8 mouse cellular contexts compared by ENCODE assay signal in genomic region chr4:105109990-105110683, GRCm38 (mm10). TPM values are rescaled to one million over a fixed set of nuclear protein-coding genes. Genes with fewer than 3 reads are reported as not detected.
DNase-seq lines count a peak whose midpoint lies in the region; ATAC-seq lines count a peak whose summit lies in the region.

No protein-coding gene starts in this region.

- H3K9ac ChIP-seq in hindbrain, embryonic 13.5 days: peak overlapping the region; percentile 92
- peak overlapping the region; percentile 78 for H3K9ac ChIP-seq in limb, embryonic 13.5 days
- peak overlapping the region; percentile 88 for H3K9ac ChIP-seq in neural tube, embryonic 14.5 days (replicated peaks; ENCODE audit: low read depth, low read length)

- 2% methylated on average over 24 of the region's 24 CpGs for WGBS in hindbrain, embryonic 13.5 days
- 3% methylated on average over 24 of the region's 24 CpGs for WGBS in limb, embryonic 13.5 days
- 3% methylated on average over 24 of the region's 24 CpGs for WGBS in neural tube, embryonic 14.5 days

- H3K9me3 ChIP-seq in hindbrain, embryonic 13.5 days: no peaks in the 10 kb centered on the region
- H3K9me3 ChIP-seq in limb, embryonic 13.5 days: no peaks in the 10 kb centered on the region
- H3K9me3 ChIP-seq in neural tube, embryonic 14.5 days (ENCODE audit: control insufficient read depth, low read length): no peaks in the 10 kb centered on the region

- peak; percentile 47 for DNase-seq in embryo, embryonic 11 days
- DNase-seq in embryo, embryonic 9.5 days (ENCODE audit: extremely low spot score): no peak
- peak; percentile 13 for DNase-seq in urinary bladder, postnatal 25 days (ENCODE audit: low spot score)
- no peak for DNase-seq in urinary bladder, postnatal 36 days (ENCODE audit: low spot score in 2 of 2)
- DNase-seq in adrenal gland, postnatal 10 days: no peak

- peaks cover 27% of the 10 kb centered on the region for H3K4me1 ChIP-seq in hindbrain, embryonic 13.5 days (replicated peaks)
- peaks cover 15% of the 10 kb centered on the region for H3K4me1 ChIP-seq in limb, embryonic 13.5 days
- H3K4me1 ChIP-seq in neural tube, embryonic 14.5 days (ENCODE audit: control insufficient read depth, insufficient read depth, low read length): peaks cover 10% of the 10 kb centered on the region; the same call in 1 of the 2 replicates

- no peaks in the 10 kb centered on the region for H3K36me3 ChIP-seq in hindbrain, embryonic 13.5 days
- no peaks in the 10 kb centered on the region for H3K36me3 ChIP-seq in limb, embryonic 13.5 days
- H3K36me3 ChIP-seq in neural tube, embryonic 14.5 days (ENCODE audit: control insufficient read depth, insufficient read depth, low read length): no peaks in the 10 kb centered on the region

- H3K27me3 ChIP-seq in hindbrain, embryonic 13.5 days: no peaks in the 10 kb centered on the region
- H3K27me3 ChIP-seq in limb, embryonic 13.5 days: peaks cover 19% of the 10 kb centered on the region
- H3K27me3 ChIP-seq in neural tube, embryonic 14.5 days (ENCODE audit: control insufficient read depth, insufficient read depth, low read length): no peaks in the 10 kb centered on the region

- peak; percentile 83 for ATAC-seq in hindbrain, embryonic 13.5 days (ENCODE audit: low FRiP score)
- peak; percentile 41; the same call in 1 of the 2 replicates for ATAC-seq in limb, embryonic 13.5 days (ENCODE audit: low FRiP score, low read depth)
- peak; percentile 76 for ATAC-seq in neural tube, embryonic 14.5 days (ENCODE audit: low read depth)

- peak overlapping the region; percentile 94 for H3K27ac ChIP-seq in hindbrain, embryonic 13.5 days
- H3K27ac ChIP-seq in limb, embryonic 13.5 days: no peak overlapping the region
- peak overlapping the region; percentile 83 for H3K27ac ChIP-seq in neural tube, embryonic 14.5 days (ENCODE audit: low read depth, low read length)

- peak overlapping the region; percentile 84 for H3K4me2 ChIP-seq in hindbrain, embryonic 13.5 days
- peak overlapping the region; percentile 86 for H3K4me2 ChIP-seq in limb, embryonic 13.5 days (replicated peaks)
- peak overlapping the region; percentile 80 for H3K4me2 ChIP-seq in neural tube, embryonic 14.5 days (ENCODE audit: low read depth, low read length)

- peak overlapping the region; percentile 79 for H3K4me3 ChIP-seq in hindbrain, embryonic 13.5 days
- peak overlapping the region; percentile 66 for H3K4me3 ChIP-seq in limb, embryonic 13.5 days
- H3K4me3 ChIP-seq in neural tube, embryonic 14.5 days (ENCODE audit: low read depth, low read length): peak overlapping the region; percentile 66

RNA-seq across cellular contexts. Expression of gene Prkaa2, which starts 0.4 kb away (rescaled TPM):
- polyA plus RNA-seq in hindbrain, embryonic 13.5 days (2015; fragmentation: Nextera tagmentation; extraction: Ambion mirVana): 11.5 and 11.9 TPM in 2 replicates
- 0.92 and 1.1 TPM in 2 replicates for polyA plus RNA-seq in limb, embryonic 13.5 days (2015; fragmentation: Nextera tagmentation; extraction: Ambion mirVana)
- 15.6 and 16.2 TPM in 2 replicates for polyA plus RNA-seq in neural tube, embryonic 14.5 days (2014; fragmentation: Nextera tagmentation; extraction: Ambion mirVana)
- total RNA-seq in adrenal gland, postnatal 10 days (2021): 10 to 100 TPM in 1 of 2 experiments, 1 to 10 TPM in 1; 7.6 to 12.7 TPM

RNA-seq across cellular contexts. Expression of gene Plpp3, which starts 47.0 kb away (rescaled TPM):
- polyA plus RNA-seq in hindbrain, embryonic 13.5 days (2015; fragmentation: Nextera tagmentation; extraction: Ambion mirVana): 79.0 and 81.9 TPM in 2 replicates
- 143 and 158 TPM in 2 replicates for polyA plus RNA-seq in limb, embryonic 13.5 days (2015; fragmentation: Nextera tagmentation; extraction: Ambion mirVana)
- polyA plus RNA-seq in neural tube, embryonic 14.5 days (2014; fragmentation: Nextera tagmentation; extraction: Ambion mirVana): 58.5 and 67.0 TPM in 2 replicates
- total RNA-seq in adrenal gland, postnatal 10 days (2021): 100 to 1,000 TPM; 157 to 169 TPM

Comparison
In these comparisons a context has a peak if more than half of its experiments do, and no peak if none do; other contexts are left out.
1. DNase-seq: peak in embryo, embryonic 11 days (single experiment) and urinary bladder, postnatal 25 days (single experiment); none in embryo, embryonic 9.5 days (single experiment), urinary bladder, postnatal 36 days (0 of 2) and adrenal gland, postnatal 10 days (single experiment).
2. Peak in every context shown above with its lines, with median percentiles within 50 percentile points of each other: ATAC-seq, H3K4me2 ChIP-seq, H3K4me3 ChIP-seq and H3K9ac ChIP-seq.